Mouse (Mus musculus) MEL (cell line): Measurements from ENCODE around the gene Mast3. TPM values are rescaled to one million over a fixed set of nuclear protein-coding genes. Genes with fewer than 3 reads are reported as not detected.

Experiments used
- DNase-seq: peaks from one replicate; pipeline ENCODE4 v3.0.0; 2011; ENCODE audit warnings: low read depth, low spot score
- H3K27ac ChIP-seq: 2 replicates; pipeline ENCODE4 v1.5.1; 2012; ENCODE audit warnings: low read depth, mild to moderate bottlenecking, control low read depth, low read length, moderate library complexity; ENCODE audit not compliant: control insufficient read depth
- H3K27me3 ChIP-seq, 2 experiments: fragments of 150-350 bp in 1 of 2; sonication (generic) in 1 of 2; 2 replicates each; pipeline ENCODE4 v1.6.1; 2012; ENCODE audit warnings: low read length in 2 of 2, mild to moderate bottlenecking in 2 of 2, improper control_type of control experiment in 1 of 2, moderate library complexity in 1 of 2; ENCODE audit not compliant: insufficient read depth in 2 of 2, control insufficient read depth in 1 of 2
- H3K36me3 ChIP-seq, 2 experiments: 2 replicates each; pipeline ENCODE4 v1.6.1; 2012 to 2014; ENCODE audit warnings: low read length in 2 of 2, improper control_type of control experiment in 1 of 2, inconsistent platforms in 1 of 2, mild to moderate bottlenecking in 1 of 2; ENCODE audit not compliant: insufficient read depth in 2 of 2, control insufficient read depth in 1 of 2
- H3K4me1 ChIP-seq, 2 experiments: fragments of 150-350 bp in 1 of 2; sonication (generic) in 1 of 2; 2 replicates each; pipeline ENCODE4 v1.6.1; 2012; ENCODE audit warnings: low read length in 2 of 2, improper control_type of control experiment in 1 of 2, mild to moderate bottlenecking in 1 of 2; ENCODE audit not compliant: insufficient read depth in 2 of 2, control insufficient read depth in 1 of 2
- H3K4me3 ChIP-seq, 2 experiments: fragments of 150-350 bp in 1 of 2; sonication (generic) in 1 of 2; 2 replicates each; pipeline ENCODE4 v1.5.1; 2012; ENCODE audit warnings: low read depth in 2 of 2, low read length in 2 of 2, mild to moderate bottlenecking in 2 of 2, moderate library complexity in 2 of 2, control low read depth in 1 of 2, improper control_type of control experiment in 1 of 2; ENCODE audit not compliant: control insufficient read depth in 1 of 2, insufficient read depth in 1 of 2
- H3K79me2 ChIP-seq: 2 replicates; pipeline ENCODE4 v1.6.1; 2012; ENCODE audit warnings: mild to moderate bottlenecking, low read length, moderate library complexity; ENCODE audit not compliant: control insufficient read depth, poor library complexity, insufficient read depth
- H3K9ac ChIP-seq: 2 replicates; pipeline ENCODE4 v1.6.1; 2012; ENCODE audit warnings: low read depth, mild to moderate bottlenecking, control low read depth, low read length, moderate library complexity; ENCODE audit not compliant: control insufficient read depth, poor library complexity, severe bottlenecking
- H3K9me3 ChIP-seq: fragments of 150-350 bp; sonication (generic); replicated peaks from 2 replicates; pipeline ENCODE4 v1.6.1; 2012; ENCODE audit warnings: mild to moderate bottlenecking, low read length, improper control_type of control experiment, moderate library complexity; ENCODE audit not compliant: insufficient read depth
- CHD1 ChIP-seq: IDR thresholded peaks from 2 replicates; pipeline ENCODE4 v1.6.1; 2012; ENCODE audit warnings: low read depth, mild to moderate bottlenecking, inconsistent platforms, low read length, improper control_type of control experiment
- CTCF ChIP-seq, 3 experiments: IDR thresholded peaks in 2 of 3; conservative IDR thresholded peaks in 1 of 3; 2 replicates each; pipeline ENCODE4 v1.5.1; 2011 to 2012; ENCODE audit warnings: low read length in 3 of 3, low read depth in 2 of 3, mild to moderate bottlenecking in 2 of 3, improper control_type of control experiment in 1 of 3, inconsistent platforms in 1 of 3, mixed read lengths in 1 of 3, moderate library complexity in 1 of 3; ENCODE audit not compliant: control insufficient read depth in 1 of 3, insufficient read depth in 1 of 3, poor library complexity in 1 of 3, severe bottlenecking in 1 of 3
- E2F4 ChIP-seq: IDR thresholded peaks from 2 replicates; pipeline ENCODE4 v1.6.1; 2011; ENCODE audit warnings: low read depth, low read length, improper control_type of control experiment, borderline replicate concordance
- ETS1 ChIP-seq: IDR thresholded peaks from 2 replicates; pipeline ENCODE4 v1.6.1; 2012; ENCODE audit warnings: low read depth, mild to moderate bottlenecking, inconsistent platforms, low read length, improper control_type of control experiment, moderate library complexity
- GABPA ChIP-seq: IDR thresholded peaks from 2 replicates; pipeline ENCODE4 v1.6.1; 2012; ENCODE audit warnings: low read depth, mild to moderate bottlenecking, inconsistent platforms, low read length, improper control_type of control experiment, moderate library complexity
- GATA1 ChIP-seq: IDR thresholded peaks from 2 replicates; pipeline ENCODE4 v1.6.1; 2011; ENCODE audit warnings: low read depth, low read length, improper control_type of control experiment
- HCFC1 ChIP-seq: IDR thresholded peaks from 2 replicates; pipeline ENCODE4 v1.6.1; 2012; ENCODE audit warnings: low read depth, mild to moderate bottlenecking, inconsistent platforms, low read length, improper control_type of control experiment, moderate library complexity
- JUND ChIP-seq: IDR thresholded peaks from 2 replicates; pipeline ENCODE4 v1.6.1; 2011; ENCODE audit warnings: low read depth, mild to moderate bottlenecking, improper control_type of control experiment, low read length
- MXI1 ChIP-seq: IDR thresholded peaks from 2 replicates; pipeline ENCODE4 v1.6.1; 2011; ENCODE audit warnings: mild to moderate bottlenecking, low read depth, low read length, improper control_type of control experiment
- MYB ChIP-seq: IDR thresholded peaks from 2 replicates; pipeline ENCODE4 v1.6.1; 2011; ENCODE audit warnings: mild to moderate bottlenecking, low read depth, low read length, improper control_type of control experiment
- MYC ChIP-seq: IDR thresholded peaks from 2 replicates; pipeline ENCODE4 v1.6.1; 2011; ENCODE audit warnings: low read depth, mild to moderate bottlenecking, low read length, improper control_type of control experiment, moderate library complexity
- POLR2AphosphoS5 ChIP-seq: IDR thresholded peaks from 2 replicates; pipeline ENCODE4 v1.6.1; 2012; ENCODE audit warnings: low read depth, borderline replicate concordance, mild to moderate bottlenecking, inconsistent platforms, low read length, moderate library complexity, mixed read lengths
- SIN3A ChIP-seq: IDR thresholded peaks from 2 replicates; pipeline ENCODE4 v1.6.1; 2012; ENCODE audit warnings: low read length, improper control_type of control experiment, inconsistent platforms
- SMC3 ChIP-seq: IDR thresholded peaks from 2 replicates; pipeline ENCODE4 v1.6.1; 2011; ENCODE audit warnings: low read depth, low read length, improper control_type of control experiment
- TAL1 ChIP-seq: IDR thresholded peaks from 2 replicates; pipeline ENCODE4 v1.6.1; 2012; ENCODE audit warnings: mild to moderate bottlenecking, inconsistent platforms, low read length, moderate library complexity, mixed read lengths
- TBP ChIP-seq: IDR thresholded peaks from 2 replicates; pipeline ENCODE4 v1.8.0; 2011; ENCODE audit warnings: low read depth, low read length, improper control_type of control experiment
- UBTF ChIP-seq: IDR thresholded peaks from 2 replicates; pipeline ENCODE4 v1.6.1; 2012; ENCODE audit warnings: low read depth, mild to moderate bottlenecking, inconsistent platforms, low read length, improper control_type of control experiment, moderate library complexity, borderline replicate concordance; ENCODE audit not compliant: insufficient read depth
- USF1 ChIP-seq: IDR thresholded peaks from 2 replicates; pipeline ENCODE4 v1.6.1; 2014; ENCODE audit warnings: low read depth, mild to moderate bottlenecking, inconsistent platforms, low read length, improper control_type of control experiment, moderate library complexity
- USF2 ChIP-seq, 2 experiments: IDR thresholded peaks; 2 replicates each; pipeline ENCODE4 v1.6.1; 2011 to 2012; ENCODE audit warnings: improper control_type of control experiment in 2 of 2, low read length in 2 of 2, borderline replicate concordance in 1 of 2, inconsistent platforms in 1 of 2, low read depth in 1 of 2, mild to moderate bottlenecking in 1 of 2; ENCODE audit not compliant: insufficient read depth in 1 of 2
- ZMIZ1 ChIP-seq: IDR thresholded peaks from 2 replicates; pipeline ENCODE4 v1.6.1; 2012; ENCODE audit warnings: low read depth, mild to moderate bottlenecking, inconsistent platforms, low read length, improper control_type of control experiment, moderate library complexity
- ZNF384 ChIP-seq: IDR thresholded peaks from 2 replicates; pipeline ENCODE4 v1.6.1; 2012; ENCODE audit warnings: low read depth, mild to moderate bottlenecking, inconsistent platforms, low read length, improper control_type of control experiment
- polyA plus RNA-seq, 2 experiments: library from polyadenylated mRNA; stranded (reverse) in 1 of 2; unstranded in 1 of 2; fragments of >175 nt in 1 of 2; fragments of >200 nt in 1 of 2; gene quantifications; 2 replicates each; pipeline versions ENCODE4 v1.2.1 to v1.2.4; 2012; ENCODE audit warnings: low replicate concordance in 2 of 2, low read depth in 1 of 2; ENCODE audit not compliant: insufficient read length in 2 of 2, insufficient read depth in 1 of 2, missing spikeins in 1 of 2
- total RNA-seq: library from RNA; depleted of rRNA; stranded (reverse); fragments of 300-350 nt; gene quantifications from 2 replicates; pipeline ENCODE4 v1.2.3, GENCODE M21; 2012

The Mast3 gene
- total and polyA plus RNA-seq, 3 experiments, result 13.5 to 54.7 TPM; not detected in 1

DNA sequence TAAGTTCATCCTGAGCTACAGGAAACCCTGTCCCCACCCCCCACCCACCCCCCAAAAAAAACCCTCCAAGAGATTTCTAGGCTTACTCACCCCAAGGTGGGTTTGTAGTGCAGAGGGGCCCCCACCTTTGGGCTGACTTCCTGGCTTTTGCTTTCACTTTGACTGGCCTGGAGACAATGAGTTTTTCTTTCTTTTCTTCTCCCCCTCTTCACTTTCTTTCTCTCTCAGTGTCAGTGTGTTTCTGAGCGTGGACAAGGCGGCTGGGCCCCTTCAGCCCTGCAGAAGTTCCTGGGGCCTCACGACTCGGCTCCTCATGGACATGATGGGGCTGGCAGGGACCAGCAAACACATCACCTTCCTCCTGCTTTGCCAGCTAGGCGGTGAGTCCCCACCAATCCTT lies 3.4 kb upstream of the Mast3 start, which contains the start of gene Il12rb1:
Gene Il12rb1 (plus strand): TSS at position 211 of the 400 bp plus-strand sequence.
- TF ChIP-seq HCFC1, result no peak
- no peak for TF ChIP-seq SIN3A
- TF ChIP-seq ZMIZ1, result no peak
- TF ChIP-seq UBTF, result no peak
- no peak for TF ChIP-seq ETS1
- no peak for TF ChIP-seq USF1
- no peak for TF ChIP-seq GABPA
- no peak for TF ChIP-seq TBP
- no peak for TF ChIP-seq SMC3
- no peak for TF ChIP-seq GATA1
- no peak for TF ChIP-seq CHD1
- TF ChIP-seq TAL1, result no peak
- TF ChIP-seq MXI1, result no peak
- TF ChIP-seq JUND, result no peak
- TF ChIP-seq CTCF (IDR thresholded peaks at IDR 0.05 in 2 of 3, conservative IDR thresholded peaks at IDR 0.05 in 1 of 3; ENCODE audit: control insufficient read depth in 1 of 3, insufficient read depth in 1 of 3, low read depth in 2 of 3, low read length in 3 of 3, poor library complexity in 1 of 3, severe bottlenecking in 1 of 3), result no peak
- Histone ChIP-seq H3K9me3 (no peaks in the 10 kb centered on the region), H3K36me3 (peaks cover 0 to 4% of the 10 kb centered on the region in 2 experiments; a peak in 1 of 4 replicates), H3K9ac (no peak within 1 kb of the TSS), H3K79me2 (no peaks in the 10 kb centered on the region; the same call in 1 of the 2 replicates), H3K27me3 (no peaks in the 10 kb centered on the region), H3K4me1 (peaks cover 0 to 14% of the 10 kb centered on the region in 2 experiments; a peak in 3 of 4 replicates), H3K27ac (no peak within 1 kb of the TSS), H3K4me3 (no peak within 1 kb of the TSS)
- no peak for DNase-seq

DNA sequence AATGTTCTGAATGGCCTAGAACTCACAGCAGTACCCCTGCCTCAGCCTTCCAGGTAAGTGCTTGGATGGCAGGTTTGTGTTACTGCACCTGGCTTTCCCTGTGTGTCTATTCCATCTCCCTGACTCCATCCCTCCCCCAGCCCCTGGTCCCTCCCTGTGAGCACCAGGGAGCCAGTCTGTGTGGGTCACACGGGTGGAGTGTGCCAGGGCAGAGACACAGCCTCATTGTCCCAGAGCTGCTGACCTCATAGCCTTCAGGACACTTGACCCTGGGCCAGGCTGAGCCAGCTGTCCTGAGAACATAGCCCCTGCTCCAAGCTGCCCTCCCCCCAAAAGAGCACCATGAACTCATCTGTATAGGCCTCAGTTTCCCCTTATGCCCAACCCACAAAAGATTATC lies 2.5 kb upstream of the Mast3 start:
- Histone ChIP-seq H3K27me3 (no peaks in the 10 kb centered on the region), H3K36me3 (peaks cover 0 to 6% of the 10 kb centered on the region in 2 experiments; a peak in 1 of 4 replicates), H3K9ac (no peak overlapping the region), H3K79me2 (no peaks in the 10 kb centered on the region; the same call in 1 of the 2 replicates), H3K4me3 (no peak overlapping the region), H3K4me1 (peaks cover 0 to 16% of the 10 kb centered on the region in 2 experiments; a peak in 3 of 4 replicates), H3K27ac (no peak overlapping the region), H3K9me3 (no peaks in the 10 kb centered on the region)
- DNase-seq, result no peak
- TF ChIP-seq E2F4 (no peak), ZNF384 (no peak), USF2 (IDR thresholded peaks at IDR 0.05; ENCODE audit: borderline replicate concordance in 1 of 2, insufficient read depth in 1 of 2, low read depth in 1 of 2, low read length in 2 of 2) (no peak), GABPA (no peak), POLR2AphosphoS5 (no peak), SIN3A (no peak), MYC (no peak), MYB (no peak), HCFC1 (no peak)
